Mouse (Mus musculus): Measurements from ENCODE around the gene Stpg2.

GRCm38 (mm10) chr3:139709794-139710193, 504.3 kb downstream of the Stpg2 start:
- TF ChIP-seq CTCF (IDR thresholded peaks at IDR 0.05; ENCODE audit: insufficient read depth, low read depth, low read length) (no peak), POLR2A (IDR thresholded peaks at IDR 0.05; ENCODE audit: insufficient read depth, low read depth, low read length) (no peak)

All from olfactory bulb, adult 2 months (tissue).